Mouse (Mus musculus) gastrocnemius, postnatal 4 days (tissue): ENCODE measurements at regions not wholly inside any gene's neighbourhood (a gene's known extent, or its start where the extent isn't known, plus 50 kb on each side); places are given as distances from the start of the nearest gene placed in this dataset.
"Not testable (repeated sequence)": the region's sequence is repeated elsewhere in the genome, so short reads cannot be mapped to it uniquely, and the experiment has no call there.

ENCODE experiments used
- DNase-seq, 2 experiments: peaks; one replicate each; pipeline ENCODE4 v3.0.0; 2021 to 2022; ENCODE audit warnings: low spot score in 2 of 2, mixed read lengths in 2 of 2

GRCm38 (mm10) chr2:44513080-44513724, 414.3 kb downstream of the Gtdc1 start:
- no peak for DNase-seq

GRCm38 (mm10) chr2:44512334-44512733, 415.1 kb downstream of the Gtdc1 start:
- DNase-seq, result peak in 1 of 2 experiments; percentile 45

- no peak for DNase-seq
These were observed 418.4 kb downstream of the Gtdc1 start for GRCm38 (mm10) chr2:44509101-44509500.

- no peak for DNase-seq
These were observed 423.2 kb downstream of the Gtdc1 start for GRCm38 (mm10) chr2:44504273-44504672.

GRCm38 (mm10) chr2:44490806-44491205, 436.7 kb downstream of the Gtdc1 start:
- DNase-seq, result not testable (repeated sequence)

GRCm38 (mm10) chr2:44490230-44490629, 437.2 kb downstream of the Gtdc1 start:
- DNase-seq, result no peak

DNA sequence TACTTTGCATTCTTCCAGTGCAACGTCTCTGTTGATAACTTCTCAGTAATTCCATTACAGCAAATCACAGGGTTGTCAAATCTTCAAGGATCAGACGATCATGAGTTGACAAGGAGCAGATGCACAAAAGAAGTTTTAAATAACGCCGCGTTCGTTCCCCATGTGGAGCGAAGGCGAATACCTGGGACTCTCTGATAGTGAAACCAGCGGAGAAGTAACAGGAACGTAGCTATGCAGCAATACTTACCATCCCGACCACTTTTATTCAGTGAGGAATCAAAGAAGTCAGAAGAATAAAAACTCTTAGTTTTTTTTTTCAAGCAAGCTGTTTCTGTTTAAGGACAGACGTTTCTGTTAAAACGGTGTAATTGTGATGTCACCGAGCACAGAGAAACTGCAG, 441.6 kb downstream of the Gtdc1 start:
- no peak for DNase-seq

DNA sequence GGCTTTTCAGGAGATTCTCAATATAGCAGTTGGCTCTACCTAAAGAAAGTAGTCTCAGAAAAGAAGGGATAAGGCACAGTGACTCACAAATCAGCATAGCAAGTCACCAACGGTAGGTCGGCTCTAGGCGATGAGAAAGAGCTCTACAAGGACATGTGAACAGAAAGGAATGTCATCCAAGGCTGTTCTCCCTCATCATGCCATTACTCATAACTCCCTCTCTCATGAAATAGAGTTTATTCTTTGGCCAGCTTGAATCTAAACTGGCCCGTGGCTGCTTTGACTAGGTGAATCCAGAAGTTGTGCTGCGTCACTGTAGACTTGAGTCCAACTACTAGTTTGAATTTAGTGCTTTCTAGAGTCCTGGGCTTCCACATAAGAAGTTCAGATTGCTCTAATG, 447.7 kb downstream of the Gtdc1 start:
- no peak for DNase-seq

DNA sequence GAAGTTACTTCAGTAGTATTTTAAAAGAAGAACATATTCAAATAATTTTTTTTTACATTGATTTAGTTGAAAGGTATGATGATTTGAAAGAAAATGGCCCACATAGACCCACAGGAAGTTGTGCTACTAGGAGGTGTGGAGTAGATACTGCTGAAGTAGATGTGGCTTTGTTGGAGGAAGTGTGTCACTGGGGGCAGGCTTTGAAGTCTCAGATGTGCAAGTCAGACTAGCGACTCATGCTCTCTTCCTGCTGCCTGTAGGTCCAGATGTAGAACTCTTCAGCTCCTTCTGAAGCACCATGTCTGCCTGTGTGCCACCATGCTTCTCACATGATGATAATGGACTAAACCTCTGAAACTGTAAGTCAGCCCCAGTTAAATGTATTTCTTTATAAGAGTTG, 452.0 kb downstream of the Gtdc1 start:
- DNase-seq, result no peak

GRCm38 (mm10) chr2:44474653-44475052, 452.8 kb downstream of the Gtdc1 start:
- no peak for DNase-seq

DNA sequence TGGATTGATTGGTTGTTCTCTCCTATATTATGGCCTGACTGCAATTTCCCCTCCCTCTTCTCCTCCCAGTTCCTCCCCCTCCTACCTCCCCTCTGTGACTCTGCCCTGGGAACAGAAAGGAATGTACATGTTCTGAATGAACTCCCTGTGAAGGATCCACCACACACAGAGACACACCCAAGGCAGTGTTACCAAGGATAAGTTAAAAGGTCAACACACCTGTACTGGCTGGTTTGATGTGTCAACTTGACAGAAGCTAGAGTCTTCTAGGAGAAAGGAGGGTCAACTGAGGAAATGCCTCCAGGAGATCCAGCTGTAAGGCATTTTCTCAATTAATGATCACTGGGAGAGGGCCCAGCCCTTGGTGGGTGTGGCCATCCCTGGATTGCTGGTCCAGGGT, 456.1 kb downstream of the Gtdc1 start:
- DNase-seq, result no peak

DNA sequence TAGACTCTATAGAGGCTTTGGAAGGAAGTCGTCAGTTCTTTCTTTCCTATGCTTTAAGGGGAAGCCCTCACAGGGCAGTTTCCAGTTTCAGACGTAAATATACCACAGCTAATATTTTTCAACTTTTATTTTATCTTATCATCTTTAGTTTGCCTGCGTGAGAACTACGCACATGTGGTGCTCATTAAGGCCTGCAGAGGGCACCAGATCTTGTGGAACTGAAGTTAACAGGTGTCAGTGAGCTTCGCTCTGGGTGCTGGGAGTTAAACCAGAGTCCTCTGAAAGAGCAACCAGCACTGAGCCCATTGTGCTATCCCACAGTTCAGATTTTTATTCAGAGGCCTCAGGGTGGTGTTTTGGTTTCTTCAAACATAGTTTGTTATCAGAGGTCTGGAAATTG, 456.5 kb downstream of the Gtdc1 start:
- DNase-seq, result no peak

GRCm38 (mm10) chr2:44464631-44465030, 462.8 kb downstream of the Gtdc1 start:
- no peak for DNase-seq

DNA sequence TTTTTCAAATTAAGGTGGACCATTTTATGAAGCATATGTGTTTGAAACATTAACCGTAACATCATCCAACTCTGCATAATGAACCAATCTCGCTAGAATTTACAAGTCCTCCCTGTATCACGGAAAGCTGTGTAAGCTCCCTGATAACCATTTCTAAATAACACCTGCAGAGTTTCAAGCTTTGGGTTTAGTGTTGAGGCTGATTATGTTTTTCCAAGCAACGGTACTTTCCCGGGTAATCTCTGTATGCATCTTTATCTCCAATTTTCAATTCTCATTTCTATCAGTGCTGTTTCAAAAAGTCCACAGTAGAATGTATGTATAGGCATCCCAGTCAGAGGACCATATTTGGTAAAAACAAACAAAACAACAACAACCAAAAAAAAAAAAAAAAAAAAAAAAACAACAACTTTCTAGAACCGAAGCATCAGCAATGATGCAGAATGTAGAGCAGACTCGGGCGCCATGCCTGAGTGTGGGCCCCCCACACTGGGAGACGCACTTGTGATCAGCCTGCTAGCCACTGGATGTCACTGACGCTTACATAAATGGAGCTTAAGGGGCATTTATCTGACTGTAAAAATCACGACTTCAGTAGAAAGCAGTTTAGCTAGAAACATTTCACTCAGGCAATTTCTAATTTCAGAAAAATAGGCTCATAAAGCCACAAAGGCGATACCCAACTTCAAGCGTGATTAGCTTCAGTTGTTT, 464.7 kb downstream of the Gtdc1 start:
- no peak for DNase-seq

DNA sequence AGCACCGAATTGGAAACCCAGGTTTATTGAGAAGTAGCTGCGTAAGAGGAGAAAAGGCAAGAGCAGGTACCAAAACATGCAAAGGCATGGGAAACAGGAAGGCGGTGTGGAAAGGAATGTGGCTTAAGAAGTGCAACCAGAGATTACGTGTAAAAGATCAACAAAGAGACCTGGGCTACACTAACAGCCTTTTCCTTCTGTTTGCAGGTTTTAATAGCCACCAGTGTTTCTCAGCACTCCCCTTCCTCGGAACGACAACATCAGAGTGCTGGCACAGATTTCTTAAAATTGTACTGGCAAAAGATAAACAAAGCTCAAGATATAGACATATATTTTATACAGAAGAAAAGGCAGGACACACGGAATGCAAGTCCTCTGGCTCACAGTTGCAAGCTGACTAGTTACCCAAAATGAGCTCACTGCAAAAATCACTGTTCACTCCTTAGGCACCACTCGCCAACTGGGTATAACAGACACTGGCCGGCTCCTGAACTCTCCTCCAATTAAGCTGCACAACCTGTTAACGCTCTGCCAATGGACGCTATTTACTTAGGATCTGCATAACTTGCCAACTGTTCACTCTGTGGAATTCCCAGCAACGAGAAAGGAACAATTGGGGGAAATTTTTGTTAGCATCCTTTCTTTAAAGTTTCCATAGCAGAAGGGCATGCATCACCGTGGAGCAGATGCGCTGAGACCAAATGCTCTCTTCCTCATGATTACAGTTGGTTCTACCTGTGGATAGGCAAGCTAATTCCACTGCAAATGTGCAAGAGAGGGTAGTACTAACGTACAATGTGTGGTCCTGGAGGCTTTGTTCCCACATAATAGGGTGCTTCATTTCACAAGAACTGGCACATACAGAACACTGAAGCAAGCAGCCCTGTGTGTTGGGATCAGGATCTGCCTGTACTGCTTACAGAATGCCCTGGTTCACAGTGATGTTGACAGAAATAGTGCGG, 465.9 kb downstream of the Gtdc1 start:
- DNase-seq, result no peak

- no peak for DNase-seq
These were observed 478.0 kb downstream of the Gtdc1 start for GRCm38 (mm10) chr2:44449471-44449870.
